Mouse (Mus musculus) stomach, postnatal 0 days (tissue): ENCODE measurements around the gene Med13l.

Experiments used
- CTCF ChIP-seq: IDR thresholded peaks from 2 replicates; pipeline ENCODE4 v1.5.1; 2016; ENCODE audit warnings: antibody characterized with exemption, low read depth, mild to moderate bottlenecking, moderate library complexity
- EP300 ChIP-seq: optimal IDR thresholded peaks from 2 replicates; pipeline ENCODE3; 2016; ENCODE audit warnings: antibody characterized with exemption

DNA sequence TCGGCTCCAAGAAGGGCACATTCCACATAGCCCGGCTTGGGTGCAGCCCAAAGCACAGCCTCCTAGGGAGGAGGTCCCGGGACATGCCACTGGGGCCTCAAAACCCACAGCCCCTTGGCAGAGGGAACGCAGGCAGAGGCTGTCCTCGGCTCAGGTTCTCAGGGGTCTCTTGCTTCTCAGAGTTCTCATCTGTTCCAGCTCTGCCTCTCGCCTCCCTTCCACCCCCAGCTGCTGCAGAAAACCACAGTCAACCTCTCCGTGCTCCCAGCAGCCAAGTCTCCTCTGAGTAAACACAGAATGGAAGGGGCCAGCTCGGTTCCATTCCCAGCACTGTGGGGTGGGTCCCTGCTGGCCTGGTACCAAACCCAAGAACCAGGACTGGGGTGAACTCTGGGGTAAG, 25.3 kb upstream of the Med13l start:
- TF ChIP-seq CTCF = no peak
- no peak for TF ChIP-seq EP300
